In the genomic region with DNA sequence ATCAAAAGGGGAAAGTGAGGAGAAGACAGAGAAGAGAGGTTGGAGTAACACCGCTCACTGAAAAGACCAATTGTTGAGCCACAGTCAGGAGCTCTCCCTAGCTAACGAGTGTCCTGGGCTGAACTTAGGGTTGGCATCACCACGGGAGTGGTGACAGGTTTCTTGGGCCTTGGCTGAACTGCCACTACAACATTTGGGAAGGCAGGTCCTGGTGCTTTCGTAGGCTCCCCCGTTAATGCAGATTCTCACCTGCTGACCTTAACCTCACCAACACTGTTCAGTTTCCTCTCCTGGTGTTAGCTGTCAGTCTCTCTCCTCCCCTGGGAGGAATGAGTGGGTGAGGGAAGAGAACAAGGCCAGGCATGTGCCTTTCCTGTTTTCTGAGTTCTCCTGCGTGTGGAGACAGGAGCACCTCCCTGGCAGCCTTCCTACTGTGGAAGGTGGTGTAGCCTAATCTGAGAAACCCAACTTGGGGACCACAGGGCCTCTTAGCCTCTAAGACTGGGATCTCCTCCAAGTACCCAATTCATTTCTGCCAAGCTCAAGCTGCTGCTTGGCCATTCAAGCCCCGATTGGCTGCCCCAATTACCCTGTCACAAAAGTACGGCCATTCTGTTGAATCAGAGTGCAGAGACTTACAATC, we compare ENCODE assay signal across 12 mouse cellular contexts.
DNase-seq lines count a peak whose midpoint lies in the region; ATAC-seq and TF ChIP-seq lines count a peak whose summit lies in the region.
"Had no signal": no experiment of that assay in that cellular context is flagged by ENCODE, and none has a peak within 500 bp of the region (broad histone marks: within the 10 kb centered on the region; RNA-seq: fewer than 3 reads in every experiment).

No protein-coding gene starts in this region.

- intact Hi-C loops in heart, postnatal 14 days (cut with DNase I), result no loop called here

- 72% methylated on average over 8 of the region's 8 CpGs for WGBS in embryonic facial prominence, embryonic 13.5 days
- 77% methylated on average over 8 of the region's 8 CpGs for WGBS in embryonic facial prominence, embryonic 10.5 days
- 73% methylated on average over 8 of the region's 8 CpGs for WGBS in liver, adult 2 months
- WGBS in liver, embryonic 12.5 days (ENCODE audit: insufficient replicate concordance), result 81% methylated on average over 8 of the region's 8 CpGs
- WGBS in kidney, adult 2 months, result 74% methylated on average over 8 of the region's 8 CpGs

- H3K4me1 ChIP-seq in embryonic facial prominence, embryonic 13.5 days, result no peaks in the 10 kb centered on the region
- peaks cover 7% of the 10 kb centered on the region; the same call in 1 of the 2 replicates for H3K4me1 ChIP-seq in embryonic facial prominence, embryonic 10.5 days
- H3K4me1 ChIP-seq in liver, adult 2 months (ENCODE audit: control insufficient read depth, insufficient read depth, low read length), result no peaks in the 10 kb centered on the region
- peaks cover 13% of the 10 kb centered on the region for H3K4me1 ChIP-seq in liver, embryonic 12.5 days
- H3K4me1 ChIP-seq in kidney, adult 2 months (ENCODE audit: control insufficient read depth, insufficient read depth, low read length), result no peaks in the 10 kb centered on the region
- H3K4me1 ChIP-seq: limb, embryonic 10.5 days had no signal

- no peak overlapping the region for H3K4me3 ChIP-seq in embryonic facial prominence, embryonic 13.5 days
- no peak overlapping the region for H3K4me3 ChIP-seq in embryonic facial prominence, embryonic 10.5 days
- H3K4me3 ChIP-seq in liver, adult 2 months (ENCODE audit: insufficient read depth, low read depth, low read length), result no peak overlapping the region
- no peak overlapping the region for H3K4me3 ChIP-seq in liver, embryonic 12.5 days
- H3K4me3 ChIP-seq in kidney, adult 2 months (ENCODE audit: insufficient read depth, low read depth, low read length), result no peak overlapping the region
- H3K4me3 ChIP-seq: limb, embryonic 10.5 days had no signal

- H3K27ac ChIP-seq in embryonic facial prominence, embryonic 13.5 days, result peak overlapping the region; percentile 12; the same call in 1 of the 2 replicates
- no peak overlapping the region for H3K27ac ChIP-seq in embryonic facial prominence, embryonic 10.5 days (replicated peaks)
- H3K27ac ChIP-seq in liver, adult 2 months (replicated peaks; ENCODE audit: insufficient read depth, low read depth, low read length), result no peak overlapping the region
- no peak overlapping the region for H3K27ac ChIP-seq in liver, embryonic 12.5 days
- no peak overlapping the region for H3K27ac ChIP-seq in kidney, adult 2 months (ENCODE audit: insufficient read depth, low read depth, low read length)
- H3K27ac ChIP-seq: limb, embryonic 10.5 days had no signal

- TF ChIP-seq POLR2A in liver, adult 2 months (IDR thresholded peaks at IDR 0.05; ENCODE audit: extremely low read depth, insufficient read depth, low read length), result no peak
- TF ChIP-seq POLR2A in kidney, adult 2 months (IDR thresholded peaks at IDR 0.05; ENCODE audit: low read depth, low read length), result no peak

- H3K9me3 ChIP-seq in embryonic facial prominence, embryonic 13.5 days, result no peaks in the 10 kb centered on the region
- no peaks in the 10 kb centered on the region for H3K9me3 ChIP-seq in embryonic facial prominence, embryonic 10.5 days
- H3K9me3 ChIP-seq in liver, embryonic 12.5 days (replicated peaks), result no peaks in the 10 kb centered on the region
- H3K9me3 ChIP-seq: limb, embryonic 10.5 days had no signal

- no peak for DNase-seq in embryonic facial prominence, embryonic 10.5 days (ENCODE audit: low spot score)
- DNase-seq in liver, adult 2 months (ENCODE audit: extremely low read depth, low read depth, low spot score), result peak; percentile 19
- peak; percentile 61 for DNase-seq in fat pad, adult 2 months (ENCODE audit: extremely low read depth, low read depth, low spot score)
- peak; percentile 32 to 68 for DNase-seq in heart, postnatal 14 days
- no peak for DNase-seq in thymus, postnatal 25 days
- DNase-seq in kidney, adult 2 months, result no peak
- DNase-seq: kidney, adult 18-20 months; liver, postnatal 0 days; right cerebral cortex, postnatal 4 days had no signal

- no peak overlapping the region for H3K4me2 ChIP-seq in embryonic facial prominence, embryonic 13.5 days
- H3K4me2 ChIP-seq in liver, embryonic 12.5 days, result no peak overlapping the region

- no peak for TF ChIP-seq CTCF in liver, adult 2 months (IDR thresholded peaks at IDR 0.05; ENCODE audit: low read depth, low read length)
- TF ChIP-seq CTCF in kidney, adult 2 months (conservative IDR thresholded peaks at IDR 0.05; ENCODE audit: insufficient read depth, insufficient read length, low read depth, low read length), result no peak

- H3K36me3 ChIP-seq in embryonic facial prominence, embryonic 13.5 days, result peaks cover 34% of the 10 kb centered on the region
- H3K36me3 ChIP-seq in embryonic facial prominence, embryonic 10.5 days (replicated peaks), result peaks cover 44% of the 10 kb centered on the region
- H3K36me3 ChIP-seq in liver, adult 2 months (ENCODE audit: control insufficient read depth, insufficient read depth, low read length), result peaks cover 37% of the 10 kb centered on the region
- H3K36me3 ChIP-seq in liver, embryonic 12.5 days, result peaks cover 25% of the 10 kb centered on the region
- no peaks in the 10 kb centered on the region for H3K36me3 ChIP-seq in kidney, adult 2 months (ENCODE audit: control insufficient read depth, insufficient read depth, low read length)

- ATAC-seq in embryonic facial prominence, embryonic 13.5 days (ENCODE audit: insufficient number of reproducible peaks, insufficient read depth, low FRiP score, low TSS enrichment, low read depth), result no peak
- no peak for ATAC-seq in liver, embryonic 12.5 days
- ATAC-seq: liver, postnatal 0 days had no signal

- no peaks in the 10 kb centered on the region for H3K79me2 ChIP-seq in liver, adult 2 months (ENCODE audit: control insufficient read depth, insufficient read depth, low read length)

- no peaks in the 10 kb centered on the region for H3K27me3 ChIP-seq in embryonic facial prominence, embryonic 13.5 days
- H3K27me3 ChIP-seq in embryonic facial prominence, embryonic 10.5 days (replicated peaks; ENCODE audit: low read depth, poor library complexity, severe bottlenecking), result no peaks in the 10 kb centered on the region
- no peaks in the 10 kb centered on the region for H3K27me3 ChIP-seq in liver, adult 2 months (ENCODE audit: control insufficient read depth, insufficient read depth, low read length)
- H3K27me3 ChIP-seq in liver, embryonic 12.5 days (replicated peaks), result no peaks in the 10 kb centered on the region; the same call in 1 of the 2 replicates
- no peaks in the 10 kb centered on the region for H3K27me3 ChIP-seq in kidney, adult 2 months (replicated peaks; ENCODE audit: control insufficient read depth, insufficient read depth, low read length)

- H3K9ac ChIP-seq in embryonic facial prominence, embryonic 13.5 days, result no peak overlapping the region
- H3K9ac ChIP-seq in liver, adult 2 months (ENCODE audit: low read depth, low read length), result no peak overlapping the region
- H3K9ac ChIP-seq in liver, embryonic 12.5 days, result no peak overlapping the region
- H3K9ac ChIP-seq: liver, postnatal 0 days had no signal

Comparison
In these comparisons a context has a peak if more than half of its experiments do, and no peak if none do; other contexts are left out.
1. DNase-seq: peak in liver, adult 2 months (single experiment), fat pad, adult 2 months (single experiment) and heart, postnatal 14 days (2 of 2); none in embryonic facial prominence, embryonic 10.5 days (single experiment), thymus, postnatal 25 days (single experiment) and kidney, adult 2 months (single experiment).